Mouse (Mus musculus) erythroblast, embryonic 14.5 days (primary cell): ENCODE results near the gene Tbca. TPM values are rescaled to one million over a fixed set of nuclear protein-coding genes. Genes with fewer than 3 reads are reported as not detected.

Experiments
- H3K27me3 ChIP-seq: 2 replicates; pipeline ENCODE4 v1.6.1; 2012; ENCODE audit warnings: inconsistent platforms; ENCODE audit not compliant: control insufficient read depth
- H3K36me3 ChIP-seq: 2 replicates; pipeline ENCODE4 v1.6.1; 2012; ENCODE audit warnings: mild to moderate bottlenecking, inconsistent platforms; ENCODE audit not compliant: control insufficient read depth
- H3K4me1 ChIP-seq: 2 replicates; pipeline ENCODE4 v1.6.1; 2012; ENCODE audit warnings: inconsistent platforms; ENCODE audit not compliant: control insufficient read depth
- H3K4me3 ChIP-seq: replicated peaks from 2 replicates; pipeline ENCODE3; 2012; ENCODE audit warnings: moderate library complexity, mild to moderate bottlenecking, inconsistent platforms
- H3K9me3 ChIP-seq: 2 replicates; pipeline ENCODE4 v1.6.1; 2012; ENCODE audit warnings: low read length, inconsistent platforms, mixed read lengths; ENCODE audit not compliant: control insufficient read depth
- GATA1 ChIP-seq: IDR thresholded peaks from 2 replicates; pipeline ENCODE4 v1.6.1; 2012; ENCODE audit warnings: low read length, inconsistent platforms, mixed read lengths
- TAL1 ChIP-seq: IDR thresholded peaks from 3 replicates; pipeline ENCODE4 v1.6.1; 2012; ENCODE audit warnings: low read length, inconsistent platforms, mixed read lengths
- polyA plus RNA-seq: library from polyadenylated mRNA; stranded (reverse); fragments of >175 nt; gene quantifications from 2 replicates; pipeline ENCODE4 v1.2.3, GENCODE M21; 2012

Tbca gene
- polyA plus RNA-seq, 1 experiment = 1.5 TPM

DNA sequence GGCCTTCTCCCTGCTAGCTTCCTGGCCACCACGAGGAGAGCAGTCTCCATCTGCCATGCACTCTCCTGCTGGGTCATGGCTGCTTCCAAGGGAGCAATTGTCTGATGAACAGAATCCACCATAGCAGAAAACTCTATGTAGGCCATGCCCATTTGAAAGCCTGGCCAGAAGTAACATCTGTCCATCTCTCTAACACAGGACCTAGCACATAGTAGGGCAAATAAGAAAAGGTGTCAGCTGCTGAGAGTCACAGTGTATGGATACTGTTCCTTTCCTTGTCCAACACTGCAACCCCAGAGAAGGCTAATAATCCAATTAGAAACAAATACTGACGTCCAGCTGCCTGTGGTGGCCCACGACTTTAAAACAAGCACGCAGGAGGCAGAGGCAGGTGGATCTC lies 79.1 kb downstream of the Tbca start:
- Histone ChIP-seq H3K36me3 (no peaks in the 10 kb centered on the region), H3K4me3 (no peak overlapping the region), H3K27me3 (peaks cover 88% of the 10 kb centered on the region), H3K4me1 (peaks cover 2% of the 10 kb centered on the region), H3K9me3 (no peaks in the 10 kb centered on the region; the same call in 1 of the 2 replicates)
- TF ChIP-seq TAL1 (no peak), GATA1 (no peak)

- peaks cover 2% of the 10 kb centered on the region for H3K4me1 ChIP-seq
- peaks cover 91% of the 10 kb centered on the region for H3K27me3 ChIP-seq
- no peaks in the 10 kb centered on the region for H3K36me3 ChIP-seq
- no peak overlapping the region for H3K4me3 ChIP-seq
- no peaks in the 10 kb centered on the region; the same call in 1 of the 2 replicates for H3K9me3 ChIP-seq
- TF ChIP-seq GATA1 = no peak
- TF ChIP-seq TAL1 = no peak
These were observed 79.8 kb downstream of the Tbca start for GRCm38 (mm10) chr13:94868478-94868950.

- Histone ChIP-seq H3K27me3 (peaks cover 97% of the 10 kb centered on the region), H3K36me3 (no peaks in the 10 kb centered on the region), H3K9me3 (no peaks in the 10 kb centered on the region; the same call in 1 of the 2 replicates)
These were observed 80.8 kb downstream of the Tbca start for GRCm38 (mm10) chr13:94869541-94869940.

GRCm38 (mm10) chr13:94870071-94870460 lies 81.4 kb downstream of the Tbca start:
- TF ChIP-seq TAL1 (no peak), GATA1 (no peak)
- no peaks in the 10 kb centered on the region for H3K36me3 ChIP-seq
- no peak overlapping the region for H3K4me3 ChIP-seq
- H3K4me1 ChIP-seq = peaks cover 2% of the 10 kb centered on the region
- H3K9me3 ChIP-seq = no peaks in the 10 kb centered on the region; the same call in 1 of the 2 replicates
- peaks cover 97% of the 10 kb centered on the region for H3K27me3 ChIP-seq

More at GRCm38 (mm10) chr13:94869541-94869940, 80.8 kb downstream of the Tbca start:
- Histone ChIP-seq H3K4me3 (no peak overlapping the region), H3K4me1 (peaks cover 2% of the 10 kb centered on the region)
- TF ChIP-seq TAL1 = no peak

DNA sequence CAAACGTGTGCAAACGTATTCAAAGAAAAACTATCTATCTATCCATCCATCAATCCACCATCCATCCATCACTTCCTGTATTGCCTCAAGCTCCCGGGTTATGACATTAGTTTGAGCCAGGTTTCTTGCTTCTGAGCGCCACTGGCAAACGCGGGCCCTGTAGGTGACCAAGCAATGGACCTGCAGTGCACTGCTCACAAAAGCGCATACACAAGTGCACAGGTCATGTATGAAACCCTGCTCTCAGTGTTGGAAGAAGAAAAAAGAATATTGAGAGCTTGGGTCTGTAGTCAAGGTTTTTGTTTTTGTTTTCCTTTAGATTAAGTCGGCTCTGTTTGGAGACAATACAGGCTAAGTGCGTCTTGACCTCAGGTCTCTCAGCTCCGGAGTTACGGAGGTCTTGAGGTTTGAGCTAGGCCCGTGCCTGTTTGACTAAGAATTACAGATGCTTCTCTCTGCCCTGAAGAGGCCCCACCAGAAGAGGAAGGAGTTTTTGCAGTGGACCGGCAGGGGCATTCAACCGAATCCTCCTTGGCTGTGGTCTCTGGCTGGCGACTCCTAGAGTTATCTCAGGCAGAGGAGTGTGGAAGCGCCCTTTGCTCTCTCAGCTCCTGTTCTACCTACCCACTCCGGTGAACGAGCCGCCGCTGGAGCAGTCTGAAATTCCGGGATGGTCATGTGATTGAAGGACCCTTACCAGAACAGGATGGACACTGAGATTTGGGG lies 81.9 kb downstream of the Tbca start:
- Histone ChIP-seq H3K4me1 (peaks cover 2% of the 10 kb centered on the region), H3K27me3 (peaks cover 100% of the 10 kb centered on the region), H3K4me3 (no peak overlapping the region), H3K9me3 (no peaks in the 10 kb centered on the region; the same call in 1 of the 2 replicates), H3K36me3 (no peaks in the 10 kb centered on the region)
- TF ChIP-seq GATA1 = no peak
- TF ChIP-seq TAL1 = no peak

DNA sequence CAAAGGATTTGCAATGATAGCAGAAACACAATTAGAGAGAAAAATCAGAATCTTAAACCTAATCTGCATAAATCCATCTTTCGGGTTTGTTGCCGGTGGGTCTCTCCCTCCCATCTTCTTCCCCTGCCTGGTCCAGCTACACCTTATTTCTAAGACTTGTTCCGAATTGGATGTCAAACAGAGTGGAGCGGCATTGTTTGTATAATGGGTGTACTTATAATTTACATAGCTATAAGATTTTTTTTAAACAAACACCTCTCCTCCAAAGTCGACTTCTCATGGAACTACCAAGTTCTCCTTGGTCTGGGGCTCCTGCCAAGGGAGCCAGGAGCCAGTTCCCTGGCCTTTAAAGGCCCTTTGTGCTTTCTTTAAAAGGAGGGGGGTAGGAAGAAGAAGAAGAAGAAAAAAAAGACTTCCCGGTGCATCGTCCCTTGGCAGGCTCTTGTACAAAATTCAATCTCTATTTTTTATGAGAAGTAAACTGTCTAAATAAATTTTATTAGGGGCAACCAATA lies 83.2 kb downstream of the Tbca start:
- H3K4me1 ChIP-seq = peaks cover 2% of the 10 kb centered on the region
- no peak for TF ChIP-seq TAL1
- TF ChIP-seq GATA1 = no peak
- no peak overlapping the region for H3K4me3 ChIP-seq
- H3K9me3 ChIP-seq = no peaks in the 10 kb centered on the region; the same call in 1 of the 2 replicates
- peaks cover 100% of the 10 kb centered on the region for H3K27me3 ChIP-seq
- no peaks in the 10 kb centered on the region for H3K36me3 ChIP-seq

DNA sequence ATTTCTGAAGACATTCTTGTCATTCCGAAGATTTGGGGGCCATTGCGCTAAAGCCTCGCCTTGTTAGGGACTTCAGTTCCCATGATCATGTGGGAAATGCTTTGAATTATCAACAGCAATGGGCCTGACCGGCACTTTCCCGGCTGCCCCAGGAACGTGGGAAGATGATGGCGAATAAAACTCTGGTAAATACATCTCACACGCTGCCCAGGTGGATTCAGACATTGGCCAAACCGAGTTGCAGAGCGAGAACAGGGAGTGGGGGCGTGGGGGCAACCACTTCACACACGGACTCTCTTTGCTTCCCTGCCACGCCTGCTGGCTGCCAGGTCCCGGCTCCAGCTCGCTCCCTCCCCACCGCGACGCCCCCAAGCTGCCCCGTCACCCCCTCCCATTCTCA lies 83.7 kb downstream of the Tbca start:
- Histone ChIP-seq H3K4me3 (no peak overlapping the region), H3K9me3 (peaks cover 3% of the 10 kb centered on the region; the same call in 1 of the 2 replicates), H3K4me1 (peaks cover 2% of the 10 kb centered on the region), H3K27me3 (peaks cover 100% of the 10 kb centered on the region), H3K36me3 (no peaks in the 10 kb centered on the region)
- TF ChIP-seq GATA1 (no peak), TAL1 (no peak)

GRCm38 (mm10) chr13:94873111-94874038 lies 84.7 kb downstream of the Tbca start:
- peaks cover 2% of the 10 kb centered on the region for H3K4me1 ChIP-seq
- H3K27me3 ChIP-seq = peaks cover 100% of the 10 kb centered on the region
- peaks cover 3% of the 10 kb centered on the region; the same call in 1 of the 2 replicates for H3K9me3 ChIP-seq
- H3K4me3 ChIP-seq = no peak overlapping the region
- no peaks in the 10 kb centered on the region for H3K36me3 ChIP-seq
- TF ChIP-seq TAL1 (no peak), GATA1 (no peak)
